Mouse (Mus musculus) brain, embryonic 14.5 days (tissue): ENCODE measurements around the gene Fam122c.
A peak's percentile ranks its signal among the peaks of the same experiment; 100 is the strongest.

ENCODE experiments used
- CTCF ChIP-seq: fragments of 200-500 bp; IDR thresholded peaks from 2 replicates; pipeline ENCODE4 v1.5.1; 2012; ENCODE audit warnings: inconsistent platforms, mild to moderate bottlenecking, moderate library complexity, borderline replicate concordance; ENCODE audit not compliant: insufficient read depth, insufficient read length; ENCODE audit errors: extremely low read depth
- POLR2A ChIP-seq: fragments of 200-500 bp; IDR thresholded peaks from 2 replicates; pipeline ENCODE4 v1.6.1; 2012; ENCODE audit warnings: mild to moderate bottlenecking, inconsistent platforms, borderline replicate concordance; ENCODE audit not compliant: poor library complexity, insufficient read depth, insufficient read length, severe bottlenecking; ENCODE audit errors: extremely low read depth

DNA sequence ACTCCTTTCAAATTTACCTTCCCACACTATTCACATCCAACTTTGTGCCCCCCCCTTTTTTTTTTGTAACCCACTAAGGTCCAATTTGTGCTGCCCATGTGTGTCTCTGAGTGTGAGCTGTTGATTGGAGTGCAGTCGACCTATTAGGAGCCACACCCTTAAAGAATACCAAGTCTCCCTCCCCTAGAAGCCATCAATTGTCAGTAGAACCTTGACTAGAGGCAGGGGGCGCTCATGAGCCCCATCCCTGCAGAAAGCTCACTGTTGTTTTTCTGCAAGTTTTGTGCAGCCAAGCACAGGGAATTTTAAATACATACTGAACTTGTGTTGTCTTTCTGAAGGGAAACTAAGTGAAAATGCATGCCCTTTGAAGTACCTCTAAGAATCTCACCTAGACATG lies 35.3 kb upstream of the Fam122c start:
- TF ChIP-seq CTCF (peak; percentile 37; the same call in 1 of the 2 replicates), POLR2A (no peak)
